Mouse (Mus musculus): ENCODE results near the gene Adamts17. TPM values are rescaled to one million over a fixed set of nuclear protein-coding genes. Genes with fewer than 3 reads are reported as not detected.

Adamts17 gene
- total and polyA plus RNA-seq, 3 experiments = not detected

DNA sequence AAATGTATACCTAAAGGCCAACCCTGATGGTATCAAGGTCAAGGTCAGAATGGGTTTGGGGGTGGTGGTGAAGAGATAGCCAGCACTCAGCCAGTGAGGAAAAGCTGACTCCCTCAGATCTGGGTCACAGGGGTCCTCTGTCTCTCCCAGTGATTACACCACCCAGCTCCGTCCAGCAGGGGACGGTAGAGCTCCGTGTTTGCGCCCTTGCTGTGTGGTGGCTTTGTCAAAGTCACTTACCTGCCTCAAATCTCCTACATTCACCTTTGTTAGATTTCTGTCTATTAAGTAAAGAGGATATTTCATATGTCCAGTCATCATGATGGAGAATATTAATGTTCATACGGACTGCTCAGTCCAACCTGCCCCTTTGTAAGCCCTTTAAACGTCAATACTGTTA is 19.5 kb upstream of the Adamts17 start:
- Histone ChIP-seq H3K4me2 (ENCODE audit: insufficient read depth, low read depth, poor library complexity, severe bottlenecking) (no peak overlapping the region), H3K27ac (ENCODE audit: insufficient read depth, low read depth) (no peak overlapping the region), H3K9me3 (replicated peaks; ENCODE audit: low read length) (no peaks in the 10 kb centered on the region), H3K79me2 (replicated peaks; ENCODE audit: control insufficient read depth, extremely low read depth, insufficient read depth, poor library complexity, severe bottlenecking) (no peaks in the 10 kb centered on the region), H3K4me1 (ENCODE audit: control insufficient read depth in 1 of 2, insufficient read depth in 2 of 2) (no peaks in the 10 kb centered on the region), H3K27me3 (replicated peaks) (peaks cover 34% of the 10 kb centered on the region), H3K36me3 (replicated peaks in 1 of 2; ENCODE audit: control insufficient read depth in 1 of 2, insufficient read depth in 1 of 2, low read length in 1 of 2) (no peaks in the 10 kb centered on the region), H3K9ac (ENCODE audit: insufficient read depth, low read depth) (no peak overlapping the region), H3K4me3 (replicated peaks in 1 of 3; ENCODE audit: low read depth in 2 of 3, low read length in 2 of 3, poor library complexity in 1 of 3) (no peak overlapping the region)
- dilution Hi-C loops (cut with MboI; ENCODE audit: extremely low pct_ligation_motif_present, extremely low pct_unique_long_range_greater_than_20kb, low sequenced_read_pairs) = no loop called here
- TF ChIP-seq JUND (conservative IDR thresholded peaks at IDR 0.05; ENCODE audit: low read depth, low read length) = no peak
- TF ChIP-seq MAZ (IDR thresholded peaks at IDR 0.05; ENCODE audit: low read depth, low read length) = no peak
- no peak for TF ChIP-seq ZKSCAN1 (IDR thresholded peaks at IDR 0.05; ENCODE audit: borderline replicate concordance, low read depth, low read length)
- no peak for TF ChIP-seq ETS1 (conservative IDR thresholded peaks at IDR 0.05; ENCODE audit: low read depth, low read length)
- TF ChIP-seq RAD21 (IDR thresholded peaks at IDR 0.05; ENCODE audit: low read depth, low read length) = peak; percentile 83
- TF ChIP-seq ZC3H11A (IDR thresholded peaks at IDR 0.05; ENCODE audit: low read depth, low read length) = peak; percentile 30; the same call in 1 of the 2 replicates
- peak; percentile 82 to 98 for TF ChIP-seq CTCF (conservative IDR thresholded peaks at IDR 0.05 in 1 of 2, IDR thresholded peaks at IDR 0.05 in 1 of 2; ENCODE audit: low read depth in 2 of 2, low read length in 2 of 2)
- TF ChIP-seq SMC3 (IDR thresholded peaks at IDR 0.05; ENCODE audit: low read depth, low read length) = peak; percentile 72
- no peak for TF ChIP-seq MEF2A (IDR thresholded peaks at IDR 0.05; ENCODE audit: borderline replicate concordance, low read depth, low read length)
- TF ChIP-seq JUN (IDR thresholded peaks at IDR 0.05; ENCODE audit: insufficient read depth, low read depth, low read length) = no peak
- peak; percentile 30 for DNase-seq (ENCODE audit: extremely low read depth)
- in situ Hi-C loops (cut with MboI; ENCODE audit: low pct_ligation_motif_present, low pct_unique_long_range_greater_than_20kb, low sequenced_read_pairs) = loop anchor here (10.0 kb wide), 1 partner anchor 815 kb away; no protein-coding TSS in a partner anchor

DNA sequence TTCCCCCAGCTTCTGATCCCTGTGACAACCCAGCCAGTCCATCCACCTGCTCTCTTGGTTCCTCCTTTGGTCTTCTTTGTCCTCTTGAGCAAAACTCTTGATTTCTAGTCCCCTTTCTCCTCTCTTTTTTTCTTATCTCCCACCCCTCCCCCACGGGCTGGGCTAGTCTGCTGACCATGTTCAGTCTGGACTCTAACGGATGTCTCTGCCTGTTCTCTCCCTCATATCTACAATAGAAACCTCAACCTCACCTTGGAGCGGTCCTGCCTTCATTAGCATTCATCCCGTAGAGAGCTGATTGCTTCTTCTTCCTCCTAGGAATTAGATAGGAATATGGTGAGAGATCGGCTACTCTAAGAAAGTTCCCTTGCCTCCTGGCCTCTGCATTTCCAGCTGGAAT is 8.7 kb upstream of the Adamts17 start:
- dilution Hi-C loops (cut with MboI; ENCODE audit: extremely low pct_ligation_motif_present, extremely low pct_unique_long_range_greater_than_20kb, low sequenced_read_pairs) (no loop called here), in situ Hi-C loops (cut with MboI; ENCODE audit: low pct_ligation_motif_present, low pct_unique_long_range_greater_than_20kb, low sequenced_read_pairs) (loop anchor here (25.0 kb wide), 1 partner anchor 381 kb away; the partner anchor contains the start of gene Lysmd4)
- no peak for DNase-seq (ENCODE audit: extremely low read depth)
- no peak overlapping the region for H3K4me2 ChIP-seq (ENCODE audit: insufficient read depth, low read depth, poor library complexity, severe bottlenecking)
- no peaks in the 10 kb centered on the region for H3K4me1 ChIP-seq (ENCODE audit: control insufficient read depth in 1 of 2, insufficient read depth in 2 of 2)
- no peak overlapping the region for H3K4me3 ChIP-seq (replicated peaks in 1 of 3; ENCODE audit: low read depth in 2 of 3, low read length in 2 of 3, poor library complexity in 1 of 3)
- no peaks in the 10 kb centered on the region for H3K9me3 ChIP-seq (replicated peaks; ENCODE audit: low read length)
- H3K9ac ChIP-seq (ENCODE audit: insufficient read depth, low read depth) = no peak overlapping the region
- TF ChIP-seq MAX (IDR thresholded peaks at IDR 0.05; ENCODE audit: low read length) (no peak), BHLHE40 (IDR thresholded peaks at IDR 0.05; ENCODE audit: low read depth, low read length) (no peak), UBTF (IDR thresholded peaks at IDR 0.05; ENCODE audit: low read depth, low read length) (no peak), POLR2A (IDR thresholded peaks at IDR 0.05; ENCODE audit: low read depth, low read length) (no peak), JUN (IDR thresholded peaks at IDR 0.05; ENCODE audit: insufficient read depth, low read depth, low read length) (no peak), EP300 (IDR thresholded peaks at IDR 0.05; ENCODE audit: low read length) (no peak)
- H3K27me3 ChIP-seq (replicated peaks) = peaks cover 64% of the 10 kb centered on the region
- no peak overlapping the region for H3K27ac ChIP-seq (ENCODE audit: insufficient read depth, low read depth)
- H3K79me2 ChIP-seq (replicated peaks; ENCODE audit: control insufficient read depth, extremely low read depth, insufficient read depth, poor library complexity, severe bottlenecking) = no peaks in the 10 kb centered on the region
- no peaks in the 10 kb centered on the region for H3K36me3 ChIP-seq (replicated peaks in 1 of 2; ENCODE audit: control insufficient read depth in 1 of 2, insufficient read depth in 1 of 2, low read length in 1 of 2)
